Mouse (Mus musculus) CD4-positive, CD25-positive, alpha-beta regulatory T cell, adult 4 months (primary cell): ENCODE data around the gene Usp36. TPM values are rescaled to one million over a fixed set of nuclear protein-coding genes. Genes with fewer than 3 reads are reported as not detected.

Source experiments
- ATAC-seq: one replicate; pipeline ENCODE4 v1.8.0; 2017
- polyA plus RNA-seq, 2 experiments: library from polyadenylated mRNA; unstranded; fragments of 100-300 nt; shearing (Covaris generic); gene quantifications; one replicate each; pipeline ENCODE4 v1.2.1; 2017

Usp36 gene
- polyA plus RNA-seq, 2 experiments from 2014 or later: 21.1 to 33.0 TPM

DNA sequence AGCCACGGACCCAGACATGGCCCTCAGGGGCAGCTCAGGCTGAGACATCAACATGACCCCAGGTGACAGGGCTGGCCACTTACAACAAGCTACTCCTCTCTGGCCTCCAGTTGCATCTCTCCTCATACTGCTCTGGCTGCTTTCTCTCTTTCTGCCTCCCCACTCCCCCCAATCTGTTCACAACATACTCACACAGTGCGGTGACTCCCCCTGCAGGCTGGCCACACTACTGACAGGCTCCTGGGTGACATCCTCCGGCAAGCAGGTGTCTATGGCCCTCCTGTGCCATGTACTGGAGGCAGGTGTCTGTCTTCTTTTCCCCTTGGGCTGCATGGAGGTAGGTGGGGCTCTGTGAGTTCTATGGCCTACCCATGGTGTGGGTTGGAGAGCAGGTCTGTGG lies 7.9 kb upstream of the Usp36 start:
- no peak for ATAC-seq

DNA sequence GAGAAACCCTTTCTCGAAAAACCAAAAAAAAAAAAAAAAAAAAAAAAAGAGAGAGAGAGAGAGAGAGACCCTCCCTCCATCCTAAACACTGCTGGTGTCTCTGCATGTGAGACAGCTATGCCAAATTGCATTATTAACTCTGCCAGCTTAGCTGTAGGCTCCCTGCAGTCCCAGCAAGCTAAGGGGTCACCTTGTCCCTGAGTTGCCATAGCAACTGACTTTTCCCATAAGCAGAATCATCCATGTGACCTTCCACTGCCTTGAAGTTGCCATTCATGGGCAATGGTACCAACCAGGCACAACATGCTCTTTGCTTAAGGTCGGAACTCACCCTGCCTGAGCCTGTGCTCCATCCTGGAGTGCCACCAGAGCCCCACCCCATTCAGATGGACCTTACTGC lies 5.0 kb upstream of the Usp36 start:
- no peak for ATAC-seq

- no peak for ATAC-seq
Observed at GRCm38 (mm10) chr11:118292671-118293070, 2.6 kb upstream of the Usp36 start.

DNA sequence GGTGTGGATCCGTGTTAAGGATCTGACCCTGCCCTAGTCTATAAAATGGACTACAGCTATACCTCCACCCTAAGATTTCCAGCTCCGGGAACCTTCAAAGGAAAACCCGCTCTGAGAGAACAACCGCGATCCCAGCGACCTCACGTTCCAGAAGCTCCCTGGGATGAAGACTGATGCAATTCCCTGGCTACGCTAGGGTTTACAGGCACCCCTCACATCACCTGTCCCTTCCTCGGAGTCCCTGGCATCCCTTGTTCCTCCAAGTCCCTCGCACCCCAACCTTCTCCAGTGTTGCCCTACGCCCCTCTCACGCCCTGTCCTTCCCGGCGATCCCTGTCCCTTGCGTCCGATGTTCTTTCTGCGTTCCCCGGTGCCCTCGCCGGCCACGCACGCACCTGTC lies 482 bp downstream of the Usp36 start:
- no peak for ATAC-seq

DNA sequence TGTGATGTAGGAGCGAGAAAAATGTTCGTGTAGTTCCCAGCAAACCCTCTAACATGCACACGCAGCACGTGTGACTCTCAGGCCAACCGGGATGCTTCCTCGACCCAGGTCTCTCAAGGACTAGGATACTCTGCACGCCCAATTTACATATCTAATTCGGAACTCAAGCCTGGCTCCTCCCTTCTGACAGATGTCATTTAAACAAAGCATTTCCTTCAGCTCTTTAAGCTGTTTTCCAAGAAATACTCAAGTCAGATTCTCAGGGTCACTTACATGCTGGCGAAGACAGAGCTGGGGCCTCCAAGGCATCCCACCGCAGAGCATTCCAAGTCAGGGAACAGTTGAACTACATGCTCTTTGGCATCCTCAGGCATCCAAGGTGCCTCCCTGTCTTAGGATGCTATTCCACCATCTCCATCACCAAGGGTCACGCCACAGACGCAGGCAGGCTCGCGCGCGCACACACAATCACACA lies 970 bp downstream of the Usp36 start:
- ATAC-seq: no peak

- ATAC-seq: no peak
Observed at GRCm38 (mm10) chr11:118287573-118287972, 2.5 kb downstream of the Usp36 start.

- no peak for ATAC-seq
Observed at GRCm38 (mm10) chr11:118286434-118286833, 3.6 kb downstream of the Usp36 start.

- ATAC-seq: no peak
Observed at GRCm38 (mm10) chr11:118285791-118286190, 4.3 kb downstream of the Usp36 start.

- no peak for ATAC-seq
Observed at GRCm38 (mm10) chr11:118280218-118280617, 9.8 kb downstream of the Usp36 start.

DNA sequence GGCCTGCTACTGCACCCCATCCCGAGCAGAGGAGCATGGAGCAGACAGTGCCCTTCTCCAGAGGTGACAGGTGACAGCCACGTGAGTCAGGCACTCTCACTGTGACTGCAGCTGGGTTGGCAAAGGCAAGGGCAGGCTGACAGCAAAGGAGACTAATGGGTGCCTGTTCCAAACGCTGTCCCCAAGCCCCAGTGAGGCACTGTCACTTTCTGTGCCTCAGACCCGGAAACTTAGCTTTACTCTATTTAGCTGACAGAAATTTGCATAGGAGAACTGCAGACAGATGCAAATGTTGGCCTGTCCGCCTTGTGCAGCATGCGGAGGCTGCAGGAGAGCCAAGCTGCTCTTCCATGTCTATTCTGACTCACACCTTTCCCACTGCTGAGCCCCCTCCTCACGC lies 13.7 kb downstream of the Usp36 start:
- no peak for ATAC-seq

- ATAC-seq: no peak
Observed at GRCm38 (mm10) chr11:118275092-118275491, 15.0 kb downstream of the Usp36 start.

GRCm38 (mm10) chr11:118269827-118270226 lies 20.2 kb downstream of the Usp36 start:
- ATAC-seq: no peak

DNA sequence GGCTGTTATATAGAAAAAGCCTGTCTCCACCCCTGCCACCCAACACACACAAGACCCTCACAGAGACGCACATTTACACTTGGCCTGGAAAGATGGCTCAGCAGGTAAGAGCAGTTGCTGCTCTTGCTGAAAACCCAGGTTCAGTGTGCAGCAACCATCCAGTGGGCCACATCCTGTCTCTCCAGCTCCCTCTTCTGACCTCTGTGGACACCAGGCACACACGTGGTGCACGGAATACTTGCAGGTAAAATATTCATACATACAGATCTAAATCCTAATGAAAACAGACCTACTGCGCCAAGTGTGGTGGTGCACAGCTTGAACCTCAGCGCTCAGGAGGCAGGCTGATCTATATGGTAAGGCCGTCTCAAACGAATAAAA lies 23.4 kb downstream of the Usp36 start:
- ATAC-seq: peak; percentile 78

GRCm38 (mm10) chr11:118266044-118266665 lies 23.9 kb downstream of the Usp36 start:
- peak; percentile 66 for ATAC-seq

- no peak for ATAC-seq
Observed at GRCm38 (mm10) chr11:118265621-118266020, 24.4 kb downstream of the Usp36 start.

DNA sequence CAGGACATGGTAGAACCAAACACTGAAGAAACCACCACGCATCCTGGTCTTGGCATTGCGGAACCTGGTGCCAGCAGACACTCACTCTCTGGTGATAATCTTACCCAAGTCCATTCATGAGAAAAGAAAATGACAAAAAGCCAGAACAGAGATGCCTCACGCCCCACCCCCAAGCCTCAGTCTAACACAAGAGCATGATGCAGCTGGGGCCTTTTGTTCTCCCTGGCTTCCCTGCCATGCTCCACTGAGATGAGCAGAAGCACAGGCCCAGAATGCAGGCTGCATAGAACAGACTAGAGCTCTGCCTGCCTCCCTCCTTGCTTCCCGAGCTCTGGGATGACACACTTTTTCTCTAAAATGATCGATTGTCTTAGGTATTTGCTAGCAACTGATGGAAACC lies 26.9 kb downstream of the Usp36 start:
- no peak for ATAC-seq

DNA sequence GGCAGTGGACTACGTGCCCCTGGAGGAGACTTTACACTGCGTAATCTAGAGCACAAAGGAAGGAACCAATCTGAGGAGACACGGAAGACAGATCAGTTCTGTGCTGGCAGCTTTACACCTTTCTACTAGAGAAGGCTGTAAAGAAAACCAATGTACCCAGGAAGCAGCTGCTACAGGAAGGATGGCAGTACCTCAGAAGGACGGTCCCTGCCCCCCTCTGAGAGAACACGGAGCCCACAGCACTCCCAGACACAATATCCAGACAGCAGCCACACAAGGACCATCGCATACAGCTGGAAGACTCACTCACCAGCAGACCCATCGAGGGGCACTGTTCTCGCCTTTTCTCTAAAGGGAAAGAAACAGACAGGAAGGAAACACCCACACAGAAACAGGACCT lies 30.0 kb downstream of the Usp36 start:
- ATAC-seq: peak; percentile 88

DNA sequence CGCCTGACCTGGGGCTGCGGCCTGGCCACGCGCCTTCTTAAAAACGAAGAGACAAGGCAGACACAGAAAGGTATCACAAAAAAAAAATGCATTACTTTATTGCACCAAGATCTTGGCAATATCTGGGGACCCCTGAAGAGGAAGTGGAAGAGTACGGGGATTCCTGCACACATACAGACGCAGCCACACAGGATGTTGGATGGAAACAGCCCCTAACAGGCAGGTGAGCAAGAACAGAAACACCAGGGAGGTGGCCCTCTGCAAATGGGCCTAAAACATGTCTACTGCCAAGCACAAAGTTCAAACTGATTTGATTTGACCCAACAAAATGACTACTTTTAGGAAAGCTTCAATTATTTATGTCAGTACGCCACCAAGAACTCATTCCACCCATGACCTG lies 30.5 kb downstream of the Usp36 start:
- peak; percentile 56 for ATAC-seq

DNA sequence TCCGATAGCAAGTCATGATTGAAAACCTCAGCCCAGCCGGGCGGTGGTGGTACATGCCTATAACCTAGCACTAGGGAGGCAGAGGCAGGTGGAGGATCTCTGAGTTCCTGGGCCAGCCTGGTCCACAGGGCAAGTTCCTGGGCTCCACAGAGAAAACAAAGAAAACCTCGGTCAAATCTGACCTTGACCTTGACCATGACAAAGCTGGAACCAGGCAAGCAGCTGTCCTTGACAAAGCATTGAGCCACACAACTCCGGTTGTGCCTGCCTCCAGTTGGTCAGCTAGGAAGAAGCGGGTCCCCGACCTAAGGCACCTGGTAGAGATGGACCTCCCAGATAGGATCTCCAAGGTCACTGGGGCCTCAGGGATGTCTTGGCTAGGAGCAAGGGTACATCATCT lies 33.7 kb downstream of the Usp36 start:
- ATAC-seq: no peak

- ATAC-seq: no peak
Observed at GRCm38 (mm10) chr11:118254159-118254951, 35.7 kb downstream of the Usp36 start.

- no peak for ATAC-seq
Observed at GRCm38 (mm10) chr11:118253447-118254158, 36.4 kb downstream of the Usp36 start.

GRCm38 (mm10) chr11:118249012-118249383 lies 41.0 kb downstream of the Usp36 start:
- ATAC-seq: no peak

- ATAC-seq: peak; percentile 87
Observed at GRCm38 (mm10) chr11:118248150-118249011, 41.7 kb downstream of the Usp36 start, which contains the start of gene Cyth1. Cyth1 (minus strand) TSS chr11:118248592.
